Mouse (Mus musculus) neutrophil, adult 5-6 weeks (primary cell): ENCODE measurements around the gene Ext2. TPM values are rescaled to one million over a fixed set of nuclear protein-coding genes. Genes with fewer than 3 reads are reported as not detected.

Source experiments
- ATAC-seq: fragments of 151-379, 151-347 bp; 2 replicates; pipeline ENCODE4 v1.8.0; 2017; ENCODE audit warnings: mild to moderate bottlenecking, moderate TSS enrichment; ENCODE audit not compliant: insufficient number of reproducible peaks, poor library complexity, low FRiP score, severe bottlenecking; ENCODE audit errors: extremely low read depth
- total RNA-seq: library from RNA; stranded (forward); fragments of 200-1000 nt; gene quantifications from 2 replicates; pipeline ENCODE4 v1.2.3, GENCODE M21; 2017

Ext2 gene
- total RNA-seq, 1 experiment from 2014 or later: 18.5 TPM

DNA sequence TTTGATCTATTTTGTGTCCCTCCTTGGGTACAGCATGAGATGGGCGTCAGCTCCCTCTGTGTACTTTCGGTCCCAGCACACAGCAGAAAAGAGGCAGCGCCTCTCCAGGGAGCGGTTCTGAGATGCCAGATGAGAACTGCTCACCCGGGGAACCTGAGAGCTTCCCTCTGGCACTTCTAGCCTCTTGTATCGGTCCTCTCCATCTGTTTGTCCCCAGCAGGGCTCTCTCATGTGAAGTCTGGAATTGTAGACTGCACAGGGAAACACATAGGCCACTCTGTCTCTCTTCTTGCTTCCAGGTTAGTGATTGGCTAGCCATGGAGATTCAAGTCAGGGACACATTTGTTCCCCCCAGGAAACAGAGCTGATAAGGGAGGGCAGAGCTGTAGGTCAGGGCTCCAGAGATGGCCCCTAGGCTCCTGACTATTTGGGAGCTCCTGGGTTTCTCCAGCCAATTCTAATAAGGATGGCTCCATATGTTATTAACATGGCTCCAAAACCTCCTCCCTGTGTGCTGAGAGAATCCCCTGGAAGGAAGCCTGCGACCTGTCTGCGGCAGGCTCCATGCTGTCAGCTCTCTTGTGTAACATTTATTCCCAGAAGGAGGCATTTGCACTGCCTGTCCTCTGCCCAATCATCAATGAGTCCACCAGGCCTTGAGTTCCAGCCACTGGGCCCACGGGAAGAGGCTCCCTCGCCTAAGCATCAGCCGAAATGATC lies 167.9 kb downstream of the Ext2 start:
- no peak for ATAC-seq

DNA sequence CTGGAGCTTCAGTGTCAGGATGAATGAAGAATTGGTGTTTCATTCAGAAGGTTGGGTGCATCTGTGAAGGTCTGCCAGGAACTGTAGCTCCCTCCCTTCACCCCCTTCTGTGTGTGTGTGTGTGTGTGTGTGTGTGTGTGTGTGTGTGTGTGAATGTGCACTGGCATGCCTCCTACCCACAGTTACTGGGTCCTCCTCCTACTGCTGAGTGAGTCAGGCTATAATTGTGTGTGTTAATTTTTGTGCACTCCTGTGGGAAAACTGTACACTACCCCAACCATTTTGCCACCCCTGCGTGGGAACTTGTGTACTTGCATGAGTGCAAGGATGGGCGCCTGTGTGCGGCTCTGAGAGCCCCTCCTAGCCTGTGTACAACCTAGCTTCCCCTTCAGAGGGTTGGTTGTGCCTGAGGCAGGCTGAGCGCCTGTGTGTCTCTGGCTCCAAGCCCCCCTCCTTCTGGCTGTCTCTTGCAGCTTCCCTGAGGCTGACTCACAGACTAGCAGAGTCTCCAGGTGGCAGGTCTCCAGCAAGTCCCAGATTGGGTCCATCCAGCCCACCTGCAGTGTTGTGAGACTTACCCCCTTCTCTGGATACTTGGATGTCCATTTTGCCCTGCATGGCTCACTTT lies 173.0 kb downstream of the Ext2 start:
- ATAC-seq: no peak

DNA sequence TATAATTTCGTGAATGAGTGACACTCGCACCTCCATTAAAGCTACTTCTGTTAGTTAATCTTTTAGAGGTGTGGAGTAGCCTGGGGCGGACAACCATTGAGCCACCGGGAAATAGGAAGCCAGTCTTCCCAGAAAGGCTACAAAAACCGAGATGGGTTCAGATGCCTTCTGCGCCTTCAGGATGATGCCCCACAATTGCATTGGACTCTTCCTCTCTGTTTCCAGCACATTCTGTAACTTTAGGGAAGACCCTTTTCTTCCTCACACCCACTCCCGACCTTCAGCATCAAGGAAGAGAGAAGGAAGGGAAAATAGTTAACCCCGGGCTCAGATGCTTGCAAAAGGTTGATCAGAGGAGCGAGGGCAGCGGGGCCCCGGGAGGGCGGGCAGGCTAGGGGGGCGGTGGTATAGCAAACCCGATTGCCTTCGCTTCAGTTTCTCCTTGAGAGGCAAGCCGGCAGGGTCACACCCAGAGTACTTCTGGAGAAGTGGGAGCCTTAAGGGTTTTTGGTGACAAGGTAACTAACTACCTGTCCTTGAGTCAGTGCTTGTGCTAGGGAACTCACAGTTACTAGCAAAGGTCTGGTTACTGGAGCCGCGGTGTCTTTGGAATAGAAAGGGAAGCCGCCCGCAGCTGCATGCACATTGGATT lies 174.3 kb downstream of the Ext2 start:
- ATAC-seq: no peak

GRCm38 (mm10) chr2:93647051-93647923 lies 175.1 kb downstream of the Ext2 start:
- no peak for ATAC-seq

GRCm38 (mm10) chr2:93645626-93646320 lies 176.6 kb downstream of the Ext2 start:
- no peak for ATAC-seq

DNA sequence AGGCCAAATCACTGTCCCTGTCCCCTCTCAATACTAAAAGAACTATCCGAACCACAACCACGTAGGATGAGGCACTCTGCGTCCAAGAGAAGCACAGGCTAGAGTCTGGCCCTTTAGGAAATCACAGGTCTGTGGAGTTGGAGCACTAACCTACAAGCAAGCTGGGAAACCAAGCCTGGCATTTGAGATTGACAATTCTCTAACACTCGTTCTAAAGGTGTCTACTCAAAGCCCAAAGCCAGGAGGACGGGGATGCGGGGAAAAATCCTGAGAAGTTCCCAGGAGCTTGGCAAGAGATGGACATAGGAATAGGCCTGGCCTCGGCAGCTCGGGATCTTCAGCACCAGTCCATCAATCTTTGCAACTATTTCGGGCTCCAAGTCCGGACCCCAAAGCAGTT lies 177.2 kb downstream of the Ext2 start:
- no peak for ATAC-seq

- ATAC-seq: no peak
Observed at GRCm38 (mm10) chr2:93644731-93645130, 177.6 kb downstream of the Ext2 start.

DNA sequence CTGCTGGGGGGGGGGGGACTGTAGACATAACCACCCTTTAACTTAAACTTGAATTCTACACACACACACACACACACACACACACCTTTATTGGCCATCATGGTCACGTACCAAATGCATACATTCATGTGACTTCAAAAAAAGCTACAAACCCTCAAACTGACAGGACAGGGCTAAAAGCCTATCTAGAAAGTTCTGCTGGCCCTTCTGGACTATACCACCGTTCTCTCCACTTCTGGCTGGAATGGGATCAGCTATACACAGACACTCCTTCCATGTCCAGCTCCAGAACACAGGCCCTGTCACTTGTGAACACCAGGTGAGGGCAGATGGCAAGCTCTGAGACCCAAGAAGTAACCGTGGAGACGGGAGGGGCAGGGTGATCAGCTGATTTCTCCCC lies 178.1 kb downstream of the Ext2 start:
- ATAC-seq: no peak

GRCm38 (mm10) chr2:93643403-93643780 lies 179.0 kb downstream of the Ext2 start:
- ATAC-seq: no peak

DNA sequence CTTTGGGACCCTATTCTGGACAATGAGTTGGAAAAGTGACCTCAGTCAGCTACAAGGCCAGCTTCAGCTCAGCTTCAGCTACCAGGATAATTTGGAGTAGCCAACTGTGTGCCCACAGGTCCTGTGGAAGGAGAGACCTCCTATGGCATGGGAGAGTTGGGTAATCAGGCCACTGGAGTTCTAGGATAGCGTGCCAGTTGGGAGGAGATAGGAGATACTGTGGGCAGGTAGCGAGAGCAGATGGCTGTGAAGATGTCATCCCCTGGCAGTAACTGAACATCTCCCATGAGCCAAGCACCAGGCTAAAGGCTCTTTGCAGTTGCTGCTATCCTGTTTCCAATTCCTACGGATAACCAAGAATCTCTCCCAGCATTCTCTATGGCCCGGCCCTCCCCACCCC lies 187.8 kb downstream of the Ext2 start:
- no peak for ATAC-seq

- ATAC-seq: no peak
Observed at GRCm38 (mm10) chr2:93624665-93625408, 197.5 kb downstream of the Ext2 start.

- no peak for ATAC-seq
Observed at GRCm38 (mm10) chr2:93619208-93619849, 203.0 kb downstream of the Ext2 start.

GRCm38 (mm10) chr2:93618447-93619199 lies 203.7 kb downstream of the Ext2 start:
- no peak for ATAC-seq

- no peak for ATAC-seq
Observed at GRCm38 (mm10) chr2:93615845-93616689, 206.3 kb downstream of the Ext2 start.

GRCm38 (mm10) chr2:93613020-93613419 lies 209.3 kb downstream of the Ext2 start:
- no peak for ATAC-seq
